Mouse (Mus musculus): ENCODE measurements at regions not wholly inside any gene's neighbourhood (a gene's known extent, or its start where the extent isn't known, plus 50 kb on each side); places are given as distances from the start of the nearest gene placed in this dataset.

- TF ChIP-seq CTCF (IDR thresholded peaks at IDR 0.05; ENCODE audit: low read depth, low read length) (no peak), POLR2A (IDR thresholded peaks at IDR 0.05; ENCODE audit: insufficient read depth, low read length) (no peak)
Observed at GRCm38 (mm10) chr1:152282106-152282505, 104.4 kb downstream of the Tsen15 start.

Measured in ES-Bruce4 (cell line).